Mouse (Mus musculus) hindbrain, embryonic 14.5 days (tissue): ENCODE data around the gene Pkdcc. TPM values are rescaled to one million over a fixed set of nuclear protein-coding genes. Genes with fewer than 3 reads are reported as not detected.

ENCODE experiments used
- ATAC-seq: fragments of 200-750 bp; cut with Nextera tagmentation; 2 replicates; pipeline ENCODE4 v1.8.0; 2017; ENCODE audit warnings: moderate number of reproducible peaks, mild to moderate bottlenecking, moderate TSS enrichment, moderate library complexity; ENCODE audit not compliant: low FRiP score
- DNase-seq: peaks from one replicate; pipeline ENCODE4 v3.0.0-alpha.2; 2015; ENCODE audit warnings: low spot score
- H3K27ac ChIP-seq: fragments of 300-500 bp; sonication (generic); 2 replicates; pipeline ENCODE4 v1.5.1; 2014; ENCODE audit warnings: mild to moderate bottlenecking, moderate library complexity
- H3K27me3 ChIP-seq: fragments of 300-500 bp; sonication (generic); 2 replicates; pipeline ENCODE4 v1.6.1; 2014; ENCODE audit warnings: mild to moderate bottlenecking, low read length, mixed read lengths; ENCODE audit not compliant: control insufficient read depth, insufficient read depth
- H3K36me3 ChIP-seq: fragments of 300-500 bp; sonication (generic); replicated peaks from 2 replicates; pipeline ENCODE4 v1.6.1; 2014; ENCODE audit not compliant: control insufficient read depth, insufficient read depth
- H3K4me1 ChIP-seq: fragments of 300-500 bp; sonication (generic); replicated peaks from 2 replicates; pipeline ENCODE4 v1.6.1; 2014; ENCODE audit warnings: antibody characterized with exemption, low read length, mixed read lengths; ENCODE audit not compliant: control insufficient read depth, insufficient read depth
- H3K4me2 ChIP-seq: fragments of 300-500 bp; sonication (generic); replicated peaks from 2 replicates; pipeline ENCODE4 v1.6.1; 2014; ENCODE audit warnings: mild to moderate bottlenecking, moderate library complexity
- H3K4me3 ChIP-seq: fragments of 300-500 bp; sonication (generic); replicated peaks from 2 replicates; pipeline ENCODE4 v1.5.1; 2014; ENCODE audit warnings: mild to moderate bottlenecking, low read length
- H3K9ac ChIP-seq: fragments of 300-500 bp; sonication (generic); 2 replicates; pipeline ENCODE4 v1.6.1; 2014
- H3K9me3 ChIP-seq: fragments of 300-500 bp; sonication (generic); 2 replicates; pipeline ENCODE4 v1.6.1; 2016; ENCODE audit warnings: low read length; ENCODE audit not compliant: control insufficient read depth
- WGBS: fragments of 180-500 bp; shearing (Covaris S2); extraction: QIAGEN DNeasy Blood & Tissue Kit; methylation state at CpG from one replicate; pipeline ENCODE4 v1.1.7; 2014; 5-methylcytosine and 5-hydroxymethylcytosine counted together
- polyA plus RNA-seq: library from polyadenylated mRNA; unstranded; fragments of >200 nt; fragmentation: Nextera tagmentation; extraction: Ambion mirVana; gene quantifications from 2 replicates; pipeline ENCODE4 v1.2.1, GENCODE M21; 2014

The Pkdcc gene
- polyA plus RNA-seq, 1 experiment from 2014 or later: 7.5 TPM

DNA sequence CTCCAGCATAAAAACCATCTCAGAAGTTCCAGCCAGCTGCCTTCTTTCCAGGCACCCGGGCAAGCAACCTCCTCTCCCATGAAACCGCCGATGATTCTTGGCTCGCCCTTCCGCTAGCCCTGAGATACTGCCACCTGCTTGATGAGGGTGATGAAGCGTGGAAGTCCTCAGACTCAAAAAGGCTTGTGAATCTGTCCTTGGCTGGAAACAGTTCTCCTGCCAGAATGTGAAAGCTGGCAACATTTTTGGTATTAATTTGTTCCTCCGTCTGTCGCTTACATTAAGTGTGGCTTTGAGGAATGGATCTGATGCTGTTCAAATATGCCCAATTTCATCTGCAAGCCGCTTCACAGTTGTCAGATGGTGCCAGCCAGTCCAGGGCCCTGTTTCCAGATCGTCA, 20.1 kb downstream of the Pkdcc start:
- H3K36me3 ChIP-seq: no peaks in the 10 kb centered on the region
- peak; percentile 37 for DNase-seq
- ATAC-seq: no peak
- H3K9ac ChIP-seq: no peak overlapping the region
- no peak overlapping the region for H3K4me2 ChIP-seq
- no peak overlapping the region for H3K27ac ChIP-seq
- no peak overlapping the region for H3K4me3 ChIP-seq
- WGBS: 72% methylated on average over 10 of the region's 10 CpGs
- H3K9me3 ChIP-seq: no peaks in the 10 kb centered on the region
- no peaks in the 10 kb centered on the region; the same call in 1 of the 2 replicates for H3K27me3 ChIP-seq
- H3K4me1 ChIP-seq: no peaks in the 10 kb centered on the region

DNA sequence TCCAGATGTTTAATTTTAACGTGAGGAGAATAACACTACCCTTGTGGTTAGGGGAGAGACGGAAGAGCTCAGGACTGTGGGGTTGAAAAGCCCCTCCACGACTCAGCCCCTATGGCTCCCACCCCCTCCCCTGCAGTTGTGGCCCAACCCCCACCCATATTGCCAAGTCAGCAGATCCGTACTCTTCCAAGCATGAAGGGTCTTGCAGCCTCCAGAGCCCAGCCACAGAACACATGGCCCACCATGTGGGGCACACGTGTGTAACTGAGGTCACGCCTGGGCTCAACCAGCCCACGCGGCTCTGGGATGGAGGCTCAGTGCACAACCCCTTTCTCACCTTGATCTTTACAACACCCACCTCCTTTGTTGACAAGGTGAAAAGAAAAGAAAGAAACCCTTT, 21.1 kb downstream of the Pkdcc start:
- Histone ChIP-seq H3K4me2 (no peak overlapping the region), H3K9ac (no peak overlapping the region), H3K36me3 (no peaks in the 10 kb centered on the region), H3K9me3 (no peaks in the 10 kb centered on the region), H3K27ac (no peak overlapping the region), H3K27me3 (no peaks in the 10 kb centered on the region; the same call in 1 of the 2 replicates), H3K4me3 (no peak overlapping the region), H3K4me1 (no peaks in the 10 kb centered on the region)
- ATAC-seq (no peak), DNase-seq (no peak)
- WGBS: 82% methylated on average over 8 of the region's 8 CpGs

DNA sequence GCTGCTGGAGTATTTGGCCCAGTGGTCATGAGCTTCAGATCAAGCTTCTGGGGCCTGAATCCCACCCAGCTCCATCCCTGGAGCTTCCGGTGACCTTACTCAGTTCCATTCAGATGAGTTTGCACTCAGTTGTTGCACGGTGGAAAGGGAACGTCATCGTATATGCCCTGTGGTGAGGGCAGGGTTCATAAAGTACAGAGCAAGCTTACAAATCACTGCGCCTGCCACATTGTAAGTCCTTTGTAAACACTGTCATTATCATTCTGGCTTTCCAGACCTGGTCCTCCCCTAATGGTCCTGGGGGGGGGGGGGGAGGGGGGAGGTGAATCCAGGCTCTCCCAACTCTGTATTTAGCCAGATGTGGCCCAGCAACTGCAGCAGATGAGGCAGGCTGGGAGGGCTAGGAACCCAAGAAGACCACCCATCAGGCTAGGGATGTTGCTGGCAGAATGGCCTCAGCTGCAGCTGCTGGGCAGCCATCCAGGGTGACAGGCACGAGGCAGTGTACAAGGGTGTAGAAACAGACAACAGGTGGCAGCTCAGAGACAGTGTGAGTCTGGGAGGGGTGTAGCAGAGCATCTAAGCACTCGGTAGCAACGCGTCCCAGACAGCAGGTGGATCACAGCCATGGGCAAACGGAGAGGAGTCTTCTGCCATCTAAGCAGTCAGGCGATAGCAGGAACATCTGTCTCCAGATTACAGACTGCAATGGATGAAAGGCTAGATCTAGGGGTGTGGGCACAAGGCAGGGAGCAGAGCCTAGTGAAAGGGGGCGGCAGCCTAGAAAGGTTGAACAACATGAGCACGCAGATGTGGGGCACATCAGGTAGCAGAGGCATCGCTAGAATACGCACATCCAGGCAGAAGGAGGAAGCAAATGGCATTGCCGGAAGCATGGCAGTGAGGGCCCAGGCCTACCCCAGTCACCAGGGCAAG, 23.3 kb downstream of the Pkdcc start:
- Histone ChIP-seq H3K36me3 (no peaks in the 10 kb centered on the region), H3K9ac (no peak overlapping the region), H3K4me2 (no peak overlapping the region), H3K27me3 (no peaks in the 10 kb centered on the region), H3K4me3 (no peak overlapping the region), H3K27ac (no peak overlapping the region), H3K4me1 (no peaks in the 10 kb centered on the region), H3K9me3 (no peaks in the 10 kb centered on the region)
- ATAC-seq: peak; percentile 49; the same call in 1 of the 2 replicates
- no peak for DNase-seq
- 66% methylated on average over 16 of the region's 16 CpGs for WGBS

DNA sequence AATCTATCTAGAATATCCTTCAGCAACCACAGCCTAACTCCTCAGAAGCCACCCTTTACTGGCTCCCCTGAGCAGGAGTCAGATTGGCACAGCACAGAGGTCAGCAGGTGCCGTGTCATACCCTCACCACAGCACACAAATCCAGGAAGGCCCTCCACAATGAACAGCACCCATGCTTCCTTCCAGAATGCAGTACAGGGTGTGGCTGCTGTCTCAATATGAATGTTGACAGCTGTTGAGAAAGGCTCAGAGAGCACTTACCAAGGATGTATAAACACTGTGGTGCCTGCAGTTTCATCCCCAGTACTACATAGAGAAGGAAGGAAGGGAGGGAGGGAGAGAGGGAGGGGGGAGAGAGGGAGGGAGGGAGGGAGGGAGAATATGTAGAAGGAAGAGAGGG, 29.4 kb downstream of the Pkdcc start:
- Histone ChIP-seq H3K27me3 (no peaks in the 10 kb centered on the region), H3K4me1 (no peaks in the 10 kb centered on the region; the same call in 1 of the 2 replicates), H3K27ac (no peak overlapping the region), H3K9ac (no peak overlapping the region), H3K36me3 (no peaks in the 10 kb centered on the region), H3K9me3 (no peaks in the 10 kb centered on the region), H3K4me2 (no peak overlapping the region), H3K4me3 (no peak overlapping the region)
- no peak for ATAC-seq
- 79% methylated on average over 1 of the region's 1 CpGs for WGBS
- no peak for DNase-seq

DNA sequence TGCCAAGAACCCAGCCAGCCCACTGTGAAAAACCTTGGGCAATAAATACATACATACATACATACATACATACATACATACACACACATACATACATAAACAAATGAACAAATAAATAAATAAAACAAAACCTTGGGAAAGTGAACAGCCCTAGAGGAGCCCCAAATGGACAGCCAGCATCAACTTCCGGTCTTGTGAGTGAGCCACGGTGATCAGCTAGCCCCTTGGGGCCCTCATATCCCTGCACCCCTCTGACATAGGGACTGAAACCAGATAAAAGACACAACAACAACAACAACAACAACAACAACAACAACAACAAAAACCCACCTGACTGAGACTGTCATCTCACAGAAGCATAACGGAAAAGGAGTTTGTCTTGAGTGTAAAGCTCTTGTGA, 30.4 kb downstream of the Pkdcc start:
- 70% methylated on average over 3 of the region's 3 CpGs for WGBS
- no peak overlapping the region for H3K4me3 ChIP-seq
- ATAC-seq: 0 out of 2 replicates have a peak, but pooled peaks have one; percentile 29
- no peaks in the 10 kb centered on the region for H3K9me3 ChIP-seq
- no peaks in the 10 kb centered on the region for H3K36me3 ChIP-seq
- H3K4me2 ChIP-seq: no peak overlapping the region
- H3K27me3 ChIP-seq: no peaks in the 10 kb centered on the region
- H3K9ac ChIP-seq: no peak overlapping the region
- H3K27ac ChIP-seq: no peak overlapping the region
- no peaks in the 10 kb centered on the region; the same call in 1 of the 2 replicates for H3K4me1 ChIP-seq
- DNase-seq: no peak

DNA sequence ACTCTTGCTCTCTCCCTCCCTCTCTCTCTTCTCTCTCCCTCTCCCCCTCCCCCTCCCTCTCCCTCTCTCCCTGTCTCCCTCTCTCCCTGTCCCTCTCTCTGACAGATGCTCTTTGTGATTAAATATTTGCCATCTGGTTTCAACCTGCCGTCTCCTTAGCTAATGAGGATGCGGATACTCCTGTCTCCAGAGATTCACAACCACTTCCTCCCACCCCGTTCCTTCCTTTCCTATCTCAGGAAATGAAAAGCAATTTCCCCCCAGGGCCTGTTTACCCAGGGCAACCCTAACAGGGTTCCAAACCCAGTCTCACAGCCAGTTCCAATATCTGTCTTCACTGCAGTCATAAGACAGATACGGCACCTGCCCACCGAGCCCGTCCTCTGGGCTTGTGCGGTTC, 31.0 kb downstream of the Pkdcc start:
- Histone ChIP-seq H3K27ac (no peak overlapping the region), H3K4me1 (no peaks in the 10 kb centered on the region; the same call in 1 of the 2 replicates), H3K4me2 (no peak overlapping the region), H3K4me3 (no peak overlapping the region), H3K27me3 (no peaks in the 10 kb centered on the region), H3K9me3 (no peaks in the 10 kb centered on the region), H3K36me3 (no peaks in the 10 kb centered on the region), H3K9ac (no peak overlapping the region)
- ATAC-seq (peak; percentile 41; the same call in 1 of the 2 replicates), DNase-seq (peak; percentile 30)
- WGBS: 25% methylated on average over 7 of the region's 7 CpGs

DNA sequence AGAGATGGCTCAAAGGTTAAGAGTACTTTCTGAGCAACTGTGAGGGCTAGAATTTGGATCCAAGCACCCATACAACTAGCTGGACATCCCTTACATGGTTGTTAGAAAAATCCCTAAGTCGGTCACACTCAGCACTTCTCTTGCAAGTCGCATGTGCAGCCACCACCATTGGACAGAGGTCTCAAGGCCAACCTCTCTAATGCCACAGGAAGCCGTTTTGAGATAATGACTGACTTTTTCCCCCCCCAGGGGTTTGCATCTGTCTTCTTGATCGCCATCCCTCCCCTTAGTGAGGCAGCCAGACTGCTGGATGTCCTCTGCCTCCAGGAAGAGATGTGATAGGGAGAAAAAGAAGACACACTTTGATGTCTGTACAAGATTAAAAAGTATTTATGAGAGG, 32.1 kb downstream of the Pkdcc start:
- 81% methylated on average over 4 of the region's 4 CpGs for WGBS

DNA sequence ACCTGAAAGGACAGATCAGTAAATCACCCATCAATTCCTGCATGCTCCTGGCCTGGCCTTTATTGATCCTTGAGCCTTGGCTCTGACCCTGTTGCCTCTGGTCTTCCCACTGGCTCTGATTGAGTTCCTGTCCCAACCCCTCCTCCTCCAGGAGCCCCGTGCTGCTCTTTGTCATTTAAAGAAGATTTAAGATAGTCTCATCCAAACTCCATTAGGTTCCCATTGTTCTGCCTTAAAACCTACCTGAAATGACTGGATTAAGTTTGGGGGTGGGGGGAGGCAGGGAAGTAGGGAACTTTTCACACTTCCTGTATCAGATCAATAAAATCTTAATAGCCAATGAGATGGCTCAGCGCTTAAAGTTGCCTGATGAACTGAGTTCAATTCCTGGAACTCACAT, 33.4 kb downstream of the Pkdcc start:
- DNase-seq (no peak), ATAC-seq (no peak)
- Histone ChIP-seq H3K9ac (no peak overlapping the region), H3K27ac (no peak overlapping the region), H3K4me3 (no peak overlapping the region), H3K4me2 (no peak overlapping the region), H3K4me1 (no peaks in the 10 kb centered on the region; the same call in 1 of the 2 replicates), H3K36me3 (no peaks in the 10 kb centered on the region), H3K9me3 (no peaks in the 10 kb centered on the region), H3K27me3 (no peaks in the 10 kb centered on the region)
- WGBS: 46% methylated on average over 2 of the region's 2 CpGs

More for the DNA sequence above, 32.1 kb downstream of the Pkdcc start:
- DNase-seq (no peak), ATAC-seq (no peak)
- Histone ChIP-seq H3K27ac (no peak overlapping the region), H3K27me3 (no peaks in the 10 kb centered on the region), H3K4me1 (no peaks in the 10 kb centered on the region; the same call in 1 of the 2 replicates), H3K4me2 (no peak overlapping the region), H3K9ac (no peak overlapping the region), H3K36me3 (no peaks in the 10 kb centered on the region), H3K9me3 (no peaks in the 10 kb centered on the region), H3K4me3 (no peak overlapping the region)

DNA sequence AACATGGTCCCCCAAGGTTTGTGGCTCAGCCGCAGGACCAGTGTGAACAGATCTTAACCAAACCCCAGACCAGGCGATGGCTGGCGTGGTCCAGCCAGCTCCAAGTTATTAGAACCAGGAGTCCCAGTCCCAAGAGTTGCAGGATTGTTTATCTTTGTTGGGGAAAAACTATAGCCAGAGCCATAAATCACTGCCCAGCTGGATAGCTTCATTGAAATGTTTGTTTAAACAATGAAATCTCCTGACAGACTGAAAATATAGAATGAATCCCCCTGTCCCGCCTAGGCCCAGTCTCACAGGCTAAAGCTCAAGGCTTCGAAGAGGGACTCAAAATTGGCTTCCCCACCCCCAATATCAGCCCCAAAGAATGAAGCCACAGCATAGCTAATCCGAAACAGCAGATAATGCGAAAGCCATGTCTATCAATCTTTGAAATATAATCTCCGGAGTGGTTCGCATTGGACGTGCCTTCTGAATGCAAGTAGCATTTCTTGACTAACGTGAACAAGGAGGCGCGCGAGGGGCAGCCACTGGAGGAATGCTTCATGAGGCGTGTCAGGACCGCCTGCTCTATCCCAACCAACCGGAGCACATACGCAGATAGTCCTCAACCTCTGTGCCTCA, 35.9 kb downstream of the Pkdcc start:
- WGBS: 79% methylated on average over 18 of the region's 18 CpGs
- DNase-seq: no peak
- no peak for ATAC-seq

More for the DNA sequence above, 35.9 kb downstream of the Pkdcc start:
- Histone ChIP-seq H3K27ac (no peak overlapping the region), H3K27me3 (no peaks in the 10 kb centered on the region), H3K36me3 (no peaks in the 10 kb centered on the region), H3K4me2 (no peak overlapping the region), H3K9ac (no peak overlapping the region), H3K4me3 (no peak overlapping the region), H3K9me3 (no peaks in the 10 kb centered on the region), H3K4me1 (no peaks in the 10 kb centered on the region; the same call in 1 of the 2 replicates)
